Mouse (Mus musculus) brain, embryonic 14.5 days (tissue): Measurements from ENCODE around the gene Gpr119. TPM values are rescaled to one million over a fixed set of nuclear protein-coding genes. Genes with fewer than 3 reads are reported as not detected.
A peak's percentile ranks its signal among the peaks of the same experiment; 100 is the strongest.

Experiments used
- DNase-seq: peaks from one replicate; pipeline ENCODE4 v3.0.0-alpha.2; 2011; ENCODE audit warnings: low read depth
- CTCF ChIP-seq: fragments of 200-500 bp; IDR thresholded peaks from 2 replicates; pipeline ENCODE4 v1.5.1; 2012; ENCODE audit warnings: inconsistent platforms, mild to moderate bottlenecking, moderate library complexity, borderline replicate concordance; ENCODE audit not compliant: insufficient read depth, insufficient read length; ENCODE audit errors: extremely low read depth
- POLR2A ChIP-seq: fragments of 200-500 bp; IDR thresholded peaks from 2 replicates; pipeline ENCODE4 v1.6.1; 2012; ENCODE audit warnings: mild to moderate bottlenecking, inconsistent platforms, borderline replicate concordance; ENCODE audit not compliant: poor library complexity, insufficient read depth, insufficient read length, severe bottlenecking; ENCODE audit errors: extremely low read depth
- polyA plus RNA-seq: library from polyadenylated mRNA; depleted of rRNA; stranded (reverse); fragments of >200 nt; gene quantifications from 2 replicates; pipeline ENCODE4 v1.2.3, GENCODE M21; 2012; rRNA removed

Gene Gpr119
- polyA plus RNA-seq: 0.03 TPM in 1 of 2 replicates, not detected in the other

DNA sequence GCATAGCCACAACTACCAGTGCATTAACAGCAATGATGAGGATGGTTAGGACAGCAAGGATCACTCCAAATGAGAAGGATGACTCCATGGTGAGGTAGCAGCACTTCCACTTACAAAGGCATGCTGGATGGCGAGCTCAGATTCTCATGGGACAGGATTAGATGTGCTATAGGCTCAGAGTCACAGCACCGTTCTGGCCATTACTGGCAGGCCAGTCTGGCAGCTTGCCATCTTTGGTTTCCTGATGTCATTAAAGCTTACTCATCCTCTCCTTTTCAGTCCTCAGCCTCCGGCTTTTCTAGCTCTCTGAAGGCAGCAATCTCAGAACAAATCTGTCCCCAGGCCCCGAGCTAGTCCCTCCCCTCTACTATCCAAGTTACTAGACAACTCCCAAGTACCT, at the start of gene Gpr119:
Gene Gpr119 (minus strand): TSS at position 308 of the 400 bp plus-strand sequence.
- DNase-seq: peak; percentile 1

DNA sequence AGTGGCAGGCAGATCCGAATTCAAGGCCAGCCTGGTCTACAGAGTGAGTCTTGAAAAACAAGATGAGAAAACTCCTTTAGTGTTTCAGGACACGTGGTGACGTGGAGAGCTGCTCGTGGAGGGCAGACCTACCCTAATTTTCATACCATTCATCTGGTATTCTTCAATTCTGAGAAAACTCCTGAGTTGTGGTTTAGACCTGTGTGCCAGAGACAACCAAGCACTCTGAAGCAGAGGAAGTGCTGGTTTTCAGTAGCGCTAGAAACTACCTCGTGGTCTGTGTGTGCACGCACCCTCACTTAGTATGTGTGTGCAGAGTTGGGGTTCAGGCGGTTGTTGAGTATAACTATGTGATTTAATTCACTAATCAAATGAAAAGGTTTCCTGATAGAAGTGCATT, 38.6 kb upstream of the Gpr119 start:
- TF ChIP-seq CTCF (no peak), POLR2A (no peak)
- no peak for DNase-seq

More for the DNA sequence above, at the start of gene Gpr119:
- no peak for TF ChIP-seq POLR2A
- TF ChIP-seq CTCF: no peak

DNA sequence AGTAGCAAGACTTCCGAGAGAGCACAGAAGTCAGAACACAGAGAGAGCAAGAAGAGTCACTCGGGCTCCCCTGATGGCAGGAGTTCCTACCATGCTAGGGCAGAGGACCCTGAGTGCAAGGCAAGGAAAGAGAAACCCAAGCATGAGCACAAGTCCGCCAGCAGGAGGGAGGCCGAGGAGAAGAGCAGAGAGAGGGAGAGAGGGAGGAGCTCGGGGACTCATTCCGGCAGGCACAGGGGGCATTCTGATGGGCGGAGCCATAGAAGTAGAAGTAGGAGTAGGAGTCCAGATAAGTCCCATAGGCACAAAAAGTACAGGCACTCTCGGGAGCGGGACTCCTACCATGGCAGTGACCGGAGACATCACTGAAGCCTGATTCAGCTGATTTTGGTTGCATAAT, 35.4 kb upstream of the Gpr119 start:
- TF ChIP-seq CTCF: no peak
- no peak for TF ChIP-seq POLR2A
- no peak for DNase-seq

DNA sequence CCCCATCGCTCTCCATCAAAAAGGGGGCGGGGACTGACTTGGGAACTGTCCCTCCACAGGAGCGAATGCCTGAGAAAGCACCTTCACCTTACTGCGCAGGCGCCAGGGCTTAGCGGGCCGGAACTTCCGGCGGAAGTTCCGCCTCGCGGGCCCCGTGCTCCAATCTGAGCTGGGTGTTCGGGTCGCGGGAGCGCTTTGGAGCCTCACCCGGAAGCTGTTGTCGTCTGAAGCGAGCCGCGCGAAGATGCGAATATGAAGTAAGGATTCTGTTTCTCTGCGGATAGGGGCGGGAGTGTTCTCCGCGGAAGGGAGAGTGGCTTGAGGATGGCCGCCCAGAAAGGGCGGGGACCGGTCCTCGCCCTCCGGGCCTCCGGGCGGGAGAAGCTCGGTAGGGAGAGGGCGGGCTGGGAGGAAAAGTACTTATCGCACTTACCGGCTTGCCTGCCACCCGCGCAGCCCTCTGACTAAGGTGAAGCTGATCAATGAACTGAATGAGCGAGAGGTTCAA, 20.6 kb upstream of the Gpr119 start, which contains the start of gene Rbmx2:
Gene Rbmx2 (plus strand): TSS at position 141 of the 508 bp plus-strand sequence.
- TF ChIP-seq POLR2A (no peak), CTCF (no peak)

DNA sequence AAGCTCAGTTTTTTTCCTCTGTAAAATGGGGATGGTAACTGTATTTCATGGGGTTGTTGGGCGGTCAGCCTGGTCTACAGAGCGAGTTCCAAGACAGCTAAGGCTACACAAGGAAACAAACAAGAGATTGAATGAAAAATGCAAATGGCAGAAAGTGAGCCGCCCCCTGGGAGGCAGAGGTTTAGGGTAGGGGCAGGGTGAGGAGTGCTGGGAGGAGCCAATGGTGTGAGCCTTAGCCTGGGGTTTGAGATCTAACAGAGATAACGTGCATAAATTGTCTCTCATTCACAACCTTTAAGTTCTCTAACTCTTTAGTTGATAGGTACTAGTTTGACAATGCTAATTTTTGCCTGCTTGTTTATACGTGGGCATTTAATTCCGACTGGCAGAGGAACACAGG, 20.2 kb upstream of the Gpr119 start:
- no peak for DNase-seq
- TF ChIP-seq POLR2A (no peak), CTCF (no peak)

More for the DNA sequence above, 20.6 kb upstream of the Gpr119 start, which contains the start of gene Rbmx2:
- DNase-seq: peak; percentile 97

DNA sequence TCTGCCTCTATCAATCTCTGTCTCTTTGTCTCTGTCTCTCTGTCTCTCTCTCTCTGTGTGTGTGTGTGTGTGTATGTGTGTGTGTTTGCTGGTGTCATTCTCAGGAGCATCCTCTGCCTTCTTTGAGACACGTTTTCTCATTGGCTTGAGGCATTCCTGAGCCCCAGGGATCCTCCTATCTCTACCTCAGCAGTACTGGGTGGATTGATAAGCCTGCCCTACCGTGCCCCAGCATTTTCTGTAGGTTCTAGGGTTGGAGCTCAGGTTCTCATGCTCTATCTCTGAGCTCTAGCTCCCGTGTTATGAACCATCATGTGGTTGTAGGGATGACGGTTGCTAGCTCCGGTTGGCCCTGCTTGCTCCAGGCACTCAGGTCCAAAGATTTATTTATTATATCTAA, 9.6 kb upstream of the Gpr119 start:
- TF ChIP-seq POLR2A (no peak), CTCF (no peak)
- no peak for DNase-seq

DNA sequence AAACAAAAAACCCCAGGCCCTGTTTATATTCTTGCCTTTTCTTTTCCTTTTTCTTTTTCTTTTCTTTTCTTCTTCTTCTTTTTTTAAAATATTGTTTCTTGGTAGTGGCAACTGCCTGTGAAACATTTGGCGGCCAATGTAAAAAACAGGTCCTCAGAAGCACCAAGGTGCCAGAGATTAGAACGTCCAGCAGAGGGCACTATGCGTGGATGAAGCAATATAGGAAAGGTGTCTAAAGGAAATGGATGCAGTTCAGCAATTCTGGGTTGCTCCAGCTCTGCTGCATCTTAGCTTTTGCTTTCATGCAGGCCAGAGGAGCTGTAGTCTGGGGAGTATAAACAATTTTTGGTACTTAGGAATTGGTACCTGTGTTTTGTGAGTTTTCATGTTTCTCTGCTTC, 9.2 kb upstream of the Gpr119 start:
- DNase-seq: peak; percentile 68

DNA sequence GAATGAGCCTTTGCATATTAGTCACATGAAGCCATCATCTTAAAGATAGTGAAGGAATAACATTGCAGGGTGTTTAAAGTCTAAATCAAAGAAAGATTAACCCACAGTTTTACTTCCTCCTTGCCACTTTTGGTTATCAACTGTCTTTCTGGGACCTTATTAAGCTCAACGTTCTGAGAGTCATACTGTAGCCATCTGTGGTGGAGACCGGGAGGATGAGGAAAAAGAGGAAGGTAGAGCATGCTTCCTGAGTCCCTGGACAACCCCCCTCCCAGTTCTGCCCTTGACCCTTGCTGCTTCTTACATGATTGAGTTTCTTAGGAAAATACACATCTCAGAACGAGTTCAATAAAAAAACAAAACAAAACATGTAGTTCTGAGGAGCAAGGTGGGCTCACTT, 2.6 kb downstream of the Gpr119 start:
- DNase-seq: no peak
- no peak for TF ChIP-seq POLR2A
- no peak for TF ChIP-seq CTCF

More for the DNA sequence above, 9.2 kb upstream of the Gpr119 start:
- TF ChIP-seq CTCF: peak; percentile 66; the same call in 1 of the 2 replicates
- TF ChIP-seq POLR2A: no peak

DNA sequence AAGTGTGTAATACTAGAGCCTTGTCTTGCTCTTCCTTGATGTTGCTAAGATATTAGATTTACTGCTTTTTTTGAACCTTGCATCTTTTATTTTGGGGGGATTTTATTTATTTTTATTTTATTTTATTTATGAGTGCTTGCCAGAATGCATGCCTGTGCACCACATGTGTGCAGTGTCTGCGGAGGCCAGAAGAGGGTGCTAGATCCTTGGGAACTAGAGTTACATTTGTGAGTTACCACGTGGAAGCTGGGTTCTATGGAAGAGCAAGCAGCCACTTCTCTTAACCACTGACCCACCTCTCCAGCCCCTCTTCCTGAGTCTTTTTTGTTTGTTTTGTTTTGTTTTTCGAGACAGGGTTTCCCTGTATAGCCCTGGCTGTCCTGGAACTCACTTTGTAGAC, 4.7 kb downstream of the Gpr119 start:
- TF ChIP-seq CTCF (no peak), POLR2A (no peak)
- DNase-seq: no peak

DNA sequence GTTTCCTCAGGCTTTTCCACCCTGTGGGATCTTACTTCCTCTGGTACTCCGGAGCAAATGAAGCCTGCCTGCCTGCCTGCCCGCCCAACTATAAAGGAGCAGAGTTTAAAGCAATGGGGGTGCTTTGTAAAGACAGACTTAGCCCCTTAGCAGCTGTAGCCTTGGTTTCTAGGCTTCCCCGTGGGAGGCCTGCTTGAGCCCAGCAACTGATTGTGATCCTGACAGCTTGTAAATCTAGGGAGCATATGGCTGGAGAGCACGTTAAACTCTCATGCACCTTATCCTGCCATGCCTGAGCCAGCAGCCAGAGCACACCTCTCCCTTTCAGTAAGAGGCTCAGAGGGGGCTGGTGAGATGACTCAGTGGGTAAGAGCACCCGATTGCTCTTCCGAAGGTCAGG, 7.5 kb downstream of the Gpr119 start:
- TF ChIP-seq POLR2A: no peak
- no peak for TF ChIP-seq CTCF
- DNase-seq: peak; percentile 70

DNA sequence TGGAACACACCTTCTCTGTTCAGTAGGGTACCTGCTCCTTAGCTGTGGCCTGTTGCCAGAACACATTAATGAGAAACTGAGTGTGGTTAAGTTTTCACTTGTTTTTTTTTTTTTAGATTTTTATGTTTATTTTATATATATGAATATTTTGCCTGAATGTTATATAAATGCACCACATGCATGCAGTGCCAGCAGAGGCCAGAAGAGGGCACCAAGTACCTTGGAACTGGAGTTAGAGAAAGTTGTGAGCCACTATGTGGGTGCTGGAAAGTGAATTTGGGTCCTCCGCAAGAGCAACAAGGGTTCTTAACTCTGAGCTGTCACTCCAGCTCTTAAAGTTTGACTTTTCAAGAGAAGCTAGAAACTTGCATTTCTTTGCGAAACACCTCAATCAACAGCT, 30.2 kb downstream of the Gpr119 start:
- DNase-seq: peak; percentile 5
- peak; percentile 51; the same call in 1 of the 2 replicates for TF ChIP-seq CTCF
- TF ChIP-seq POLR2A: no peak

DNA sequence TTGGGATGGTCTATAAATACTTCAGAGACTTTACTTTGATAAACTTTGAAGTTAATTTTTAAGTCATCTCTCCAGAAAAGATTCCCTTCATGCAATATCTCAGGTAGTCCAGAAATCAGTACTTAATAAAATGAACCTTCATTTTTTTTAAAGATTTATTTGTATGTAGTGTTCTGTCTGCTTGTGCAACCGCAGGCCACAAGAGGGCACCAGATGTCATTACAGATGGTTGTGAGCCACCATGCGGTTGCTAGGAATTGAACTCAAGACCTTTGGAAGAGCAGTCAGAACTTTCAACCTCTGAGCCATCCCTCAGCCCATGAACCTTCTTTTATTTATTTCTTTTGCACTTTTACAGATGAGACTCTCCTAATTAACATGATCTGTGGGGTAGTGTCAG, 37.2 kb downstream of the Gpr119 start:
- peak; percentile 0 for DNase-seq
- no peak for TF ChIP-seq POLR2A
- TF ChIP-seq CTCF: peak; percentile 7; the same call in 1 of the 2 replicates

DNA sequence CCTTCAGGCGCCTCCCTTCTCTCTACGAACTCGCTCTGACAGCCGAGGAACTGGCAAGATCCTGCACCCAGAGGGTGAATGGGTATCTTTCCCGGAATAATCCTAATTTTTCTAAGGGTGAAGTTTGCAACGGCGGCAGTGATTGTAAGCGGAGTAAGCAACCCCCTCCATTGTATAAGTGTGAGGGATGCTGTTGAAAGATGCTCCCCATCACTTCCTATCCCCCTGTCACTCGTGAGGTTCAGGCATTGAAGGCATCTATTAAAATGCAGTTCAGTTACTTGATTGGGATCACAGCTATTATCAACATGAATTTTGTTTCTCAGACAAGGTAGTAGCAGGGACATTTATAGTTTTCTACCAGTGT, 50.2 kb downstream of the Gpr119 start:
- DNase-seq: no peak
- TF ChIP-seq POLR2A (no peak), CTCF (no peak)
